Mouse (Mus musculus) macrophage (primary cell): ENCODE data around the gene Ncbp2. TPM values are rescaled to one million over a fixed set of nuclear protein-coding genes. Genes with fewer than 3 reads are reported as not detected.
A peak's percentile ranks its signal among the peaks of the same experiment; 100 is the strongest.

Experiments used
- H3K27ac ChIP-seq: fragments of 350-480 bp; formaldehyde crosslinking; 2 replicates; pipeline ENCODE4 v1.9.0; 2021
- H3K36me3 ChIP-seq: fragments of 350-480 bp; formaldehyde crosslinking; 2 replicates; pipeline ENCODE4 v1.9.0; 2021; ENCODE audit errors: inconsistent target
- H3K4me3 ChIP-seq: fragments of 350-480 bp; formaldehyde crosslinking; 2 replicates; pipeline ENCODE4 v1.9.0; 2021; ENCODE audit errors: inconsistent target
- H3K79me2 ChIP-seq: fragments of 350-480 bp; formaldehyde crosslinking; 2 replicates; pipeline ENCODE4 v1.9.0; 2021; ENCODE audit errors: inconsistent target
- WGBS: methylation state at CpG from one replicate; pipeline ENCODE4 v1.1.7; 2026; ENCODE audit warnings: inconsistent platforms; ENCODE audit not compliant: missing documents; 5-methylcytosine and 5-hydroxymethylcytosine counted together
- polyA plus RNA-seq: library from polyadenylated mRNA; stranded (reverse); fragments of 250-400 nt; gene quantifications from 3 replicates; pipeline ENCODE4 v1.2.4, GENCODE M21; 2018; ENCODE audit warnings: inconsistent platforms

Gene Ncbp2
- polyA plus RNA-seq, 1 experiment from 2014 or later: 50.1 TPM

DNA sequence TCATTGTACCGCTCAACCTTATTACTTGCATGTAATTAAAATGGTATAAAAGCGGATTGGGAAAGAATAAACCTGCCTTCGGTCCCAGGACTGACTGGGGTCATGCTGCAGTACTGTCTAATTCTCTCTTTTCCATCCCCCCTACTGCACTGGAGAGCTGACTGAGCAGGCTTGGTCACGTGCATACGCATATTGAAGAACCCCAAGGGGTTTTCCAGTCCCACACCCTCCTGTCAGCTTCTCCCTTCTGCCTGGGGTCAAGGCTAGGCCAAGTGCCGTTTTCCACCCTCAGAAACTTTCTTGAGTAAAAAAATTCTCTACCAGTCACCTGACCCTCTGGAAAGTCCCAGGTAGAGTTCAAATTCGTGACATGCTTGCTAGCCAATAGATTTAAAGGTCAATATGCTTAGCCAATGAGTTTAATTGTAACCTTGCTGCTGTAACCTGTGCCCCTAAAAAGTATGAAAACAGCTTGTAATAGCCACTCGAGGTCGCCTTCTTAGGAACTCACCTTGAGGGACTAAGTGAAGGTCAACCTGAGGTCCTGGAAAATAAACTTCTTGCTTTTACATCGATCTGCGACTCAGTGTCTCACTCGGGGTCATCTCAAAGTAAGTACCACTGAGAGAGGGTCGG lies 21.6 kb upstream of the Ncbp2 start:
- Histone ChIP-seq H3K27ac (no peak overlapping the region), H3K79me2 (no peaks in the 10 kb centered on the region), H3K36me3 (no peaks in the 10 kb centered on the region), H3K4me3 (no peak overlapping the region)
- 90% methylated on average over 13 of the region's 13 CpGs for WGBS

- no peak overlapping the region for H3K27ac ChIP-seq
- no peak overlapping the region for H3K4me3 ChIP-seq
- no peaks in the 10 kb centered on the region for H3K79me2 ChIP-seq
- 93% methylated on average over 5 of the region's 5 CpGs for WGBS
- H3K36me3 ChIP-seq: no peaks in the 10 kb centered on the region
These were observed 20.9 kb upstream of the Ncbp2 start for GRCm38 (mm10) chr16:31927412-31927811.

DNA sequence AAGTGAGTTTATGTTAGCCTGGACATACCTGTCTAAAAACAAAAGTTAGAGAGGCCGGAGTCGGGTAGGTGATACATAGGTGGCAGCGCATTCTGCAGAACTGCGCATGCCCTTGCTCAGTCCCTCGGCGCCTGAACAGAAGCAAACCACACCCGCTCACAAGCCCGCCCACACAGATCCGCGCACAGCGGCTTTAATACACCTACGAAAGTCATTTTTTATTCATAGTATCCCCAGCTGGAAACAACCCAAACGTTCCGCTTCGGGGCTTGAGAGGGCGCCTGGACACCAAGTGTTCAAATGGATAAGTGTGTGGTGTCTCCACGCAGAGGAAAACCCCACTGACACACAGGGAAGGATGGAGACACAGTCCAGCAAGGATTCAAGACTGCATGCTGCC lies 17.0 kb upstream of the Ncbp2 start:
- Histone ChIP-seq H3K36me3 (no peaks in the 10 kb centered on the region), H3K79me2 (no peaks in the 10 kb centered on the region), H3K27ac (no peak overlapping the region), H3K4me3 (no peak overlapping the region)
- WGBS: 76% methylated on average over 17 of the region's 17 CpGs

DNA sequence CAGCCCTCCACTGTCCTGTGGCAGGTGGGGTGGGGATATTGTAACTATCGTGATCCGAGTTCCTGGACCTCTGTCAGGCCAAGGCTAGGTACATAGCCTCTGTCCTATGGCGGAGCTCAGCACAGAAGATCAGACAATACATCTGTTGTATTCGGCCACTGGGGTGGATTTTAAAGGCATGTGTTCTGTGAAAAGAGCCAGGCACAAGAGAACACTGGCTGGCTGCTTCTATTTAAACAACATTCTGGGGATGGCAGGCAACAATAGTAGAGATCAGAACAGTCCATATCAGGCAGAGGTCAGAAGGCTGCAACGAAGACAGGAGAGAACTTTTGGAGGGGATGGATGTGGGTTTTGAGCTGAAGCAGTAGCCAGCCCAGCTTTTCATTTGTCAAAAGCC lies 16.1 kb upstream of the Ncbp2 start:
- no peak overlapping the region for H3K4me3 ChIP-seq
- no peaks in the 10 kb centered on the region for H3K79me2 ChIP-seq
- H3K36me3 ChIP-seq: no peaks in the 10 kb centered on the region
- WGBS: 81% methylated on average over 5 of the region's 5 CpGs
- H3K27ac ChIP-seq: no peak overlapping the region

GRCm38 (mm10) chr16:31932840-31933697 lies 15.2 kb upstream of the Ncbp2 start:
- Histone ChIP-seq H3K79me2 (no peaks in the 10 kb centered on the region), H3K4me3 (peak overlapping the region; percentile 33), H3K36me3 (no peaks in the 10 kb centered on the region), H3K27ac (peak overlapping the region; percentile 74)
- WGBS: 2% methylated on average over 50 of the region's 50 CpGs

- Histone ChIP-seq H3K4me3 (peak within 1 kb of the TSS; percentile 36), H3K27ac (peak within 1 kb of the TSS; percentile 74), H3K36me3 (no peaks in the 10 kb centered on the region), H3K79me2 (no peaks in the 10 kb centered on the region)
- 21% methylated on average over 42 of the region's 42 CpGs for WGBS
These were observed 14.4 kb upstream of the Ncbp2 start, which contains the start of gene Pigz for GRCm38 (mm10) chr16:31933751-31934549. Gene Pigz (plus strand): TSS chr16:31933851.

DNA sequence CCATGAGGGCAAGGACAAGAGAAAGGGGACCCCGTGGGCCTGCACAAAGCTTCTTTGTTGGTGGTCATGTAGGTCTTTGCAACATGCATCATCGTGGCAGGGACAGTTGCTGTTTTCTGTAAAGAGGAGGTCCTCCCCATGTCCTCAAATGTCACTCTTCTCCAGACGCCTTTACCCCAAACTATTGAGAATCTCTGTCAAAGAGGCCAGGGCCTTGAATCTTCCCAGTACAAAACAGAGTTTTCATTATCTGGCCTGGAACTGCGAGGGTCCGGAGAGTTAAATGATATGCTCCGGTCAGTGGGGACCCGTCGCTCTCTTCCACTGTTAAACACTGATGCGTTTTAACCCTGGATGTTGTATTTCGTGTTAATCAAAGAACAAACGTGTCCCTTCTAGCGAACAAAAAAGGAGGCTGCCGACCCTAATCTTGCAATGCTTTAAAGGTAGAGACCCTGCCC lies 13.7 kb upstream of the Ncbp2 start:
- H3K36me3 ChIP-seq: no peaks in the 10 kb centered on the region
- H3K27ac ChIP-seq: peak overlapping the region; percentile 74
- peak overlapping the region; percentile 36 for H3K4me3 ChIP-seq
- 50% methylated on average over 11 of the region's 13 CpGs for WGBS
- no peaks in the 10 kb centered on the region for H3K79me2 ChIP-seq

DNA sequence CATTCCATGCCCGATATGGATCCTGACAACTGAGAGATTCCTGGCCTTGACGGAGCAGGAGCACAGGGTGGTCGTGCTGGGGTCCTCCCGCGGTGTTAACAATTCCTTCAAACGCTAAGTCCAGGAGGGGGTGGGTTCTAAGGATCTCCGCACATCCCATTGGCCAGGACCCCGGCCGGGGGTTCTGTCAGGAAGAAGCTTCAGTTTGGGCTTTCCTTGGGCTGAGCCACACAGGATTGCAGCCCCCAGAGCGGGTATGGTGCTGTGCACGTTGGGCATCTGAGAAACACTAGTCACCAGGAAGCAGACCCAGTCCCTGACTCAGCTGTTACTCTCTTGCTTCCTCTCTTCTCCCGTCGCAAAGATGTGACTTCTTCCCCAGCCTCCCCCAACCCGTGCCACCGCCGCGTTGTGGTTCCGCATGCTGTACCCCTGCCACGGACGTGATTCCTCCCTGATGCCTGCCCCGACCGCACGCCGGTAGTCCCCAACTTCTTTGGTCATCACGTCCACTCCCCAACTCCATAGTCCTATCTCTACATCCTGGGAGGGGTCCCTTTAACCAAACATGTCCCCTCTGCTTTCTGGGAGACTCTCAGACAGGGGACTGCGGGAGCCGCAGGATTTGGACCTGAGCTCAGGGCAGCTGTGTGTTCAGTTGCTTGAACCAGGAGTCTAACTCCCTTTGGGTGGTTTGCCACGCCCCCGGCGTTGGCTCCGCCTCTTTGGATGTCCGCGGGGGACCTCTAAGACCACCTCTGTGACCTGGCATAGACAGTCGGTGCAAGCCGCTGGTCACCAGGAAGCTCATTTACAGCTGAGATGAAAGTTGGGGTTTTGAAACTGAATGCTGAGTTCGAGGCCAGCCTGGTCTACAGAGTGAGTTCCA lies 13.0 kb upstream of the Ncbp2 start:
- WGBS: 7% methylated on average over 36 of the region's 36 CpGs

DNA sequence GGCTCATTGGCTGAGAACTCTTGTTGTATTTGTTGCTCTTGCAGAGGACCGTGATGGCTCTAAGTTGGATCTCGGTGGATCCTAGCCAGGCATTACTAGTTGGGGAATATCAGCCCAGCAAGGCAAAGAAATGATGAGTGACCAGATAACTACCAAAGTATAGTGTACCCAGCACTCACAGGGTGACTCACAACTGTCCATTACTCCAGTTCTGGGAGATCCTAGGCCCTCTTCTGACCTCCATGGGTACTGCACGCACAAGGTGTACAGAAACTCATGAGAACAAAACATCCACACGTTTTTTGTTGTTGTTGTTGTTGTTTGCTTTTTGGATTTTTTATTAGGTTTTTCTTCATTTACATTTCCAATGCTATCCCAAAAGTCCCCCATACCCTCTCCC lies 11.7 kb upstream of the Ncbp2 start:
- 89% methylated on average over 4 of the region's 4 CpGs for WGBS
- H3K79me2 ChIP-seq: no peaks in the 10 kb centered on the region
- no peak overlapping the region for H3K27ac ChIP-seq
- no peak overlapping the region for H3K4me3 ChIP-seq
- H3K36me3 ChIP-seq: no peaks in the 10 kb centered on the region

More for the DNA sequence above, 13.0 kb upstream of the Ncbp2 start:
- Histone ChIP-seq H3K4me3 (peak overlapping the region; percentile 36), H3K79me2 (no peaks in the 10 kb centered on the region), H3K36me3 (no peaks in the 10 kb centered on the region), H3K27ac (peak overlapping the region; percentile 74)

- WGBS: 35% methylated on average over 6 of the region's 6 CpGs
- peak overlapping the region; percentile 49 for H3K27ac ChIP-seq
- H3K79me2 ChIP-seq: no peaks in the 10 kb centered on the region; the same call in 1 of the 2 replicates
- no peak overlapping the region for H3K4me3 ChIP-seq
- H3K36me3 ChIP-seq: no peaks in the 10 kb centered on the region
These were observed 9.5 kb upstream of the Ncbp2 start for GRCm38 (mm10) chr16:31938856-31939255.

DNA sequence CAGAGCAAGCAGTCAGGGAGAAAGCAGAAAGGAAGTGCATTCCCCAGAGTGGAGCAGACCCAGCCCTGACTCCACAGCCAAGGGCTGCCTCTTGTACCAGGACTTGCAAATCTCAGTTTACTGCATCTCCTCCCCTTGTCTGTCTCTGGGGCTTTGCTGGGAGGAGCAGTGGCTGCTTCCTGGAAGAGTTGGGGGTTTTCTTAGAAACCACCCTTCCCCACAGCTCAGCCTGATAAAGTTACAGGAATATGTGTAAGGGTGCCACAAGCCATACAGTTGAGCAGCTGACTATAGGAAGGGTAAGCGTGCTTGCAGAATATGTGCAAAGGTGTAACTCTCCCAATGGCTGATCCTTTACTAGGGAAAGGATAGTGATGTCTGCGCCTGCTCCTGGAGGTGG lies 7.7 kb upstream of the Ncbp2 start:
- Histone ChIP-seq H3K79me2 (peaks cover 16% of the 10 kb centered on the region), H3K36me3 (peaks cover 10% of the 10 kb centered on the region; the same call in 1 of the 2 replicates), H3K27ac (no peak overlapping the region), H3K4me3 (no peak overlapping the region)
- 77% methylated on average over 2 of the region's 2 CpGs for WGBS

GRCm38 (mm10) chr16:31943980-31944379 lies 4.3 kb upstream of the Ncbp2 start:
- WGBS: 7% methylated on average over 10 of the region's 10 CpGs
- Histone ChIP-seq H3K4me3 (no peak overlapping the region), H3K27ac (no peak overlapping the region), H3K79me2 (peaks cover 44% of the 10 kb centered on the region), H3K36me3 (peaks cover 14% of the 10 kb centered on the region; the same call in 1 of the 2 replicates)

GRCm38 (mm10) chr16:31944698-31945255 lies 3.5 kb upstream of the Ncbp2 start:
- H3K27ac ChIP-seq: no peak overlapping the region
- WGBS: 91% methylated on average over 10 of the region's 12 CpGs
- no peak overlapping the region for H3K4me3 ChIP-seq
- H3K36me3 ChIP-seq: peaks cover 14% of the 10 kb centered on the region; the same call in 1 of the 2 replicates
- H3K79me2 ChIP-seq: peaks cover 52% of the 10 kb centered on the region
